ENCODE assay signal across 9 mouse cellular contexts in genomic region chr7:107555906-107556305, GRCm38 (mm10). TPM values are rescaled to one million over a fixed set of nuclear protein-coding genes. Genes with fewer than 3 reads are reported as not detected.
DNase-seq lines count a peak whose midpoint lies in the region; ATAC-seq and TF ChIP-seq lines count a peak whose summit lies in the region.
"Had no signal": no experiment of that assay in that cellular context is flagged by ENCODE, and none has a peak within 500 bp of the region (broad histone marks: within the 10 kb centered on the region; RNA-seq: fewer than 3 reads in every experiment).

No protein-coding gene starts in this region.

- ATAC-seq in heart, postnatal 0 days (ENCODE audit: insufficient read depth, low read depth): no peak
- ATAC-seq in megakaryocyte progenitor cell, adult 5-6 weeks (replicated peaks; ENCODE audit: poor library complexity): peak; percentile 72
- ATAC-seq in forebrain, embryonic 15.5 days (replicated peaks): no peak
- no peak for ATAC-seq in forebrain, embryonic 16.5 days

- H3K36me3 ChIP-seq in heart, postnatal 0 days (replicated peaks; ENCODE audit: control insufficient read depth, insufficient read depth, low read length): no peaks in the 10 kb centered on the region
- no peaks in the 10 kb centered on the region for H3K36me3 ChIP-seq in forebrain, embryonic 15.5 days
- H3K36me3 ChIP-seq in forebrain, embryonic 16.5 days (ENCODE audit: control insufficient read depth, insufficient read depth): no peaks in the 10 kb centered on the region

- no peaks in the 10 kb centered on the region for H3K9me3 ChIP-seq in heart, postnatal 0 days (replicated peaks; ENCODE audit: control insufficient read depth, low read length)
- no peaks in the 10 kb centered on the region for H3K9me3 ChIP-seq in forebrain, embryonic 15.5 days
- no peaks in the 10 kb centered on the region for H3K9me3 ChIP-seq in forebrain, embryonic 16.5 days (ENCODE audit: control insufficient read depth, low read length)

- DNase-seq in heart, postnatal 0 days (ENCODE audit: low spot score): no peak
- no peak for DNase-seq in heart, postnatal 4 days
- peak; percentile 29 for DNase-seq in lung, postnatal 36 days
- DNase-seq in lung, postnatal 4 days: no peak
- DNase-seq in brain, adult 2 months (ENCODE audit: low read depth, low spot score): peak; percentile 27

- no peak for TF ChIP-seq EP300 in heart, postnatal 0 days (IDR thresholded peaks at IDR 0.05; ENCODE audit: low read depth)

- H3K4me2 ChIP-seq in heart, postnatal 0 days (ENCODE audit: low read depth, low read length): no peak overlapping the region
- no peak overlapping the region for H3K4me2 ChIP-seq in forebrain, embryonic 15.5 days (replicated peaks)
- H3K4me2 ChIP-seq in forebrain, embryonic 16.5 days (ENCODE audit: low read length): no peak overlapping the region

- H3K27ac ChIP-seq in heart, postnatal 0 days (ENCODE audit: low read depth): no peak overlapping the region
- no peak overlapping the region for H3K27ac ChIP-seq in forebrain, embryonic 15.5 days (replicated peaks)
- no peak overlapping the region for H3K27ac ChIP-seq in forebrain, embryonic 16.5 days (ENCODE audit: low read length)

- H3K27me3 ChIP-seq in heart, postnatal 0 days (ENCODE audit: control insufficient read depth, insufficient read depth, low read length): no peaks in the 10 kb centered on the region
- H3K27me3 ChIP-seq in forebrain, embryonic 15.5 days: no peaks in the 10 kb centered on the region
- H3K27me3 ChIP-seq in forebrain, embryonic 16.5 days (replicated peaks; ENCODE audit: control insufficient read depth, insufficient read depth, low read length): no peaks in the 10 kb centered on the region

- TF ChIP-seq CTCF in heart, postnatal 0 days (IDR thresholded peaks at IDR 0.05; ENCODE audit: low read depth): peak; percentile 31; the same call in 1 of the 2 replicates

- H3K9ac ChIP-seq in heart, postnatal 0 days (replicated peaks; ENCODE audit: low read depth, low read length): no peak overlapping the region
- no peak overlapping the region for H3K9ac ChIP-seq in forebrain, embryonic 15.5 days (replicated peaks)
- H3K9ac ChIP-seq in forebrain, embryonic 16.5 days (replicated peaks; ENCODE audit: low read depth, low read length): no peak overlapping the region

- 79% methylated on average over 3 of the region's 3 CpGs for WGBS in heart, postnatal 0 days
- 90% methylated on average over 3 of the region's 3 CpGs for WGBS in forebrain, embryonic 15.5 days
- 79% methylated on average over 3 of the region's 3 CpGs for WGBS in forebrain, embryonic 16.5 days

- H3K4me1 ChIP-seq in heart, postnatal 0 days (ENCODE audit: control insufficient read depth, insufficient read depth): no peaks in the 10 kb centered on the region
- no peaks in the 10 kb centered on the region for H3K4me1 ChIP-seq in forebrain, embryonic 15.5 days
- no peaks in the 10 kb centered on the region for H3K4me1 ChIP-seq in forebrain, embryonic 16.5 days (replicated peaks; ENCODE audit: control insufficient read depth, insufficient read depth, low read length)

- H3K4me3 ChIP-seq in heart, postnatal 0 days (ENCODE audit: low read depth, low read length): no peak overlapping the region
- no peak overlapping the region for H3K4me3 ChIP-seq in forebrain, embryonic 15.5 days
- no peak overlapping the region for H3K4me3 ChIP-seq in forebrain, embryonic 16.5 days (replicated peaks; ENCODE audit: low read length)
- H3K4me3 ChIP-seq: erythroblast, embryonic 14.5 days had no signal

RNA-seq across cellular contexts. Expression of gene Olfml1, which starts 11.3 kb away (rescaled TPM):
- 2.9 and 9.0 TPM in 2 replicates for total RNA-seq in heart, postnatal 0 days (2014; rRNA removed; ENCODE audit: low replicate concordance)
- polyA plus RNA-seq in heart, postnatal 0 days (2015; fragmentation: Nextera tagmentation; extraction: Ambion mirVana): 4.7 and 5.1 TPM in 2 replicates
- total RNA-seq in heart, postnatal 4 days (2021): 1 to 10 TPM; 7.8 to 8.4 TPM
- total RNA-seq in megakaryocyte progenitor cell, adult 5-6 weeks (2015): not detected in 2 replicates
- total RNA-seq in megakaryocyte progenitor cell, adult 5-6 weeks (2017): 0.41 TPM in 1 of 2 replicates, not detected in the other
- polyA plus RNA-seq in forebrain, embryonic 15.5 days (2015; fragmentation: Nextera tagmentation; extraction: Ambion mirVana): 2.2 and 2.7 TPM in 2 replicates
- 2.6 and 4.5 TPM in 2 replicates for polyA plus RNA-seq in forebrain, embryonic 16.5 days (2015; fragmentation: Nextera tagmentation; extraction: Ambion mirVana)
- polyA plus RNA-seq: erythroblast, embryonic 14.5 days had no signal

RNA-seq across cellular contexts. Expression of gene Ppfibp2, which starts 39.1 kb away (rescaled TPM):
- 8.4 and 17.5 TPM in 2 replicates for total RNA-seq in heart, postnatal 0 days (2014; rRNA removed; ENCODE audit: low replicate concordance)
- 6.6 and 6.8 TPM in 2 replicates for polyA plus RNA-seq in heart, postnatal 0 days (2015; fragmentation: Nextera tagmentation; extraction: Ambion mirVana)
- 10 to 100 TPM; 12.7 to 13.3 TPM for total RNA-seq in heart, postnatal 4 days (2021)
- 4.8 and 5.0 TPM in 2 replicates for total RNA-seq in megakaryocyte progenitor cell, adult 5-6 weeks (2015)
- 3.3 and 4.7 TPM in 2 replicates for total RNA-seq in megakaryocyte progenitor cell, adult 5-6 weeks (2017)
- 1.3 and 1.6 TPM in 2 replicates for polyA plus RNA-seq in forebrain, embryonic 15.5 days (2015; fragmentation: Nextera tagmentation; extraction: Ambion mirVana)
- polyA plus RNA-seq in forebrain, embryonic 16.5 days (2015; fragmentation: Nextera tagmentation; extraction: Ambion mirVana): 1.5 and 1.7 TPM in 2 replicates

Comparison
In these comparisons a context has a peak if more than half of its experiments do, and no peak if none do; other contexts are left out.
1. DNase-seq: peak in lung, postnatal 36 days (single experiment) and brain, adult 2 months (single experiment); none in heart, postnatal 0 days (single experiment), heart, postnatal 4 days (single experiment) and lung, postnatal 4 days (0 of 2).